ENCODE assay signal across 10 mouse cellular contexts in genomic region chr11:77070721-77071120, GRCm38 (mm10). TPM values are rescaled to one million over a fixed set of nuclear protein-coding genes. Genes with fewer than 3 reads are reported as not detected.
DNase-seq lines count a peak whose midpoint lies in the region; ATAC-seq and TF ChIP-seq lines count a peak whose summit lies in the region.
"Had no signal": no experiment of that assay in that cellular context is flagged by ENCODE, and none has a peak within 500 bp of the region (broad histone marks: within the 10 kb centered on the region; RNA-seq: fewer than 3 reads in every experiment).

No protein-coding gene starts in this region.

- TF ChIP-seq EP300 in heart, adult 2 months (IDR thresholded peaks at IDR 0.05; ENCODE audit: insufficient read depth, low read depth, low read length), result no peak

- H3K36me3 ChIP-seq in heart, adult 2 months (ENCODE audit: control insufficient read depth, insufficient read depth, low read length), result no peaks in the 10 kb centered on the region; the same call in none of the 2 replicates
- H3K36me3 ChIP-seq in heart, embryonic 11.5 days (ENCODE audit: control insufficient read depth, insufficient read depth, low read length), result peaks cover 6% of the 10 kb centered on the region; the same call in 1 of the 2 replicates
- peaks cover 32% of the 10 kb centered on the region for H3K36me3 ChIP-seq in midbrain, embryonic 14.5 days (ENCODE audit: control insufficient read depth, insufficient read depth, low read length)
- H3K36me3 ChIP-seq in midbrain, embryonic 15.5 days (replicated peaks), result peaks cover 6% of the 10 kb centered on the region; the same call in 1 of the 2 replicates

- H3K27me3 ChIP-seq in heart, adult 2 months (ENCODE audit: control insufficient read depth, insufficient read depth, low read length), result no peaks in the 10 kb centered on the region
- H3K27me3 ChIP-seq in heart, embryonic 11.5 days (ENCODE audit: control insufficient read depth, insufficient read depth, low read length), result no peaks in the 10 kb centered on the region
- H3K27me3 ChIP-seq in midbrain, embryonic 14.5 days (ENCODE audit: control insufficient read depth, insufficient read depth, low read length), result no peaks in the 10 kb centered on the region
- H3K27me3 ChIP-seq in midbrain, embryonic 15.5 days (replicated peaks), result no peaks in the 10 kb centered on the region
- H3K27me3 ChIP-seq: limb, embryonic 12.5 days had no signal

- H3K4me3 ChIP-seq in heart, adult 2 months, result no peak overlapping the region
- no peak overlapping the region for H3K4me3 ChIP-seq in heart, embryonic 11.5 days (ENCODE audit: low read depth, low read length)
- no peak overlapping the region for H3K4me3 ChIP-seq in midbrain, embryonic 14.5 days (replicated peaks; ENCODE audit: low read depth, low read length)
- no peak overlapping the region for H3K4me3 ChIP-seq in midbrain, embryonic 15.5 days
- no peak overlapping the region for H3K4me3 ChIP-seq in bone marrow, adult 2 months (replicated peaks; ENCODE audit: control insufficient read depth, low read depth, low read length)
- H3K4me3 ChIP-seq: erythroblast, embryonic 14.5 days; limb, embryonic 12.5 days had no signal

- H3K9ac ChIP-seq in heart, adult 2 months (ENCODE audit: low read depth, low read length), result no peak overlapping the region
- no peak overlapping the region for H3K9ac ChIP-seq in heart, embryonic 11.5 days (ENCODE audit: low read depth, low read length)
- H3K9ac ChIP-seq in midbrain, embryonic 14.5 days (replicated peaks; ENCODE audit: low read length), result no peak overlapping the region
- no peak overlapping the region for H3K9ac ChIP-seq in midbrain, embryonic 15.5 days
- H3K9ac ChIP-seq: limb, embryonic 12.5 days had no signal

- no peak overlapping the region for H3K27ac ChIP-seq in heart, adult 2 months
- no peak overlapping the region for H3K27ac ChIP-seq in heart, embryonic 11.5 days (ENCODE audit: low read depth, low read length)
- no peak overlapping the region for H3K27ac ChIP-seq in midbrain, embryonic 14.5 days (replicated peaks; ENCODE audit: low read depth, low read length)
- no peak overlapping the region for H3K27ac ChIP-seq in midbrain, embryonic 15.5 days
- no peak overlapping the region for H3K27ac ChIP-seq in bone marrow, adult 2 months (ENCODE audit: control insufficient read depth, insufficient read depth, low read depth, low read length, poor library complexity)
- H3K27ac ChIP-seq: limb, embryonic 12.5 days had no signal

- no peaks in the 10 kb centered on the region for H3K9me3 ChIP-seq in heart, embryonic 11.5 days (replicated peaks; ENCODE audit: control insufficient read depth, low read length)
- H3K9me3 ChIP-seq in midbrain, embryonic 14.5 days (ENCODE audit: control insufficient read depth, low read length), result no peaks in the 10 kb centered on the region
- H3K9me3 ChIP-seq in midbrain, embryonic 15.5 days, result no peaks in the 10 kb centered on the region
- H3K9me3 ChIP-seq: limb, embryonic 12.5 days had no signal

- DNase-seq in heart, adult 2 months, result no peak
- peak; percentile 52 for DNase-seq in midbrain, embryonic 14.5 days
- DNase-seq in retina, postnatal 1 day, result peak; percentile 37
- no peak for DNase-seq in layer of hippocampus, adult 8-10 months (ENCODE audit: low spot score in 2 of 2)
- DNase-seq in gastrocnemius, adult 18-20 months (ENCODE audit: low spot score), result no peak

- intact Hi-C loops in heart, adult 2 months (cut with DNase I), result no loop called here

- H3K79me2 ChIP-seq in heart, adult 2 months (replicated peaks; ENCODE audit: control insufficient read depth, insufficient read depth, low read length), result peaks cover 7% of the 10 kb centered on the region

- ATAC-seq in heart, embryonic 11.5 days (replicated peaks; ENCODE audit: insufficient number of reproducible peaks, low FRiP score, low TSS enrichment), result no peak
- ATAC-seq in midbrain, embryonic 14.5 days (ENCODE audit: low FRiP score, low TSS enrichment), result no peak
- ATAC-seq in midbrain, embryonic 15.5 days (replicated peaks), result no peak

- TF ChIP-seq POLR2A in heart, adult 2 months (IDR thresholded peaks at IDR 0.05; ENCODE audit: insufficient read depth, low read depth, low read length), result no peak
- TF ChIP-seq POLR2A in bone marrow, adult 2 months (IDR thresholded peaks at IDR 0.05; ENCODE audit: borderline replicate concordance, control insufficient read depth, low read depth, low read length), result no peak

- H3K4me1 ChIP-seq in heart, adult 2 months (ENCODE audit: control insufficient read depth, insufficient read depth, low read length), result no peaks in the 10 kb centered on the region
- 0 out of 2 replicates have a peak, but pooled peaks cover 4% of the 10 kb centered on the region for H3K4me1 ChIP-seq in heart, embryonic 11.5 days (ENCODE audit: control insufficient read depth, insufficient read depth, low read length)
- H3K4me1 ChIP-seq in midbrain, embryonic 14.5 days (ENCODE audit: control insufficient read depth, insufficient read depth, low read length), result no peaks in the 10 kb centered on the region
- H3K4me1 ChIP-seq in midbrain, embryonic 15.5 days, result no peaks in the 10 kb centered on the region
- no peaks in the 10 kb centered on the region; the same call in 1 of the 2 replicates for H3K4me1 ChIP-seq in bone marrow, adult 2 months (ENCODE audit: control insufficient read depth, insufficient read depth, low read length)
- H3K4me1 ChIP-seq: limb, embryonic 12.5 days had no signal

- TF ChIP-seq CTCF in heart, adult 2 months (IDR thresholded peaks at IDR 0.05), result peak; percentile 52
- peak; percentile 35; the same call in 1 of the 2 replicates for TF ChIP-seq CTCF in bone marrow, adult 2 months (IDR thresholded peaks at IDR 0.05; ENCODE audit: control insufficient read depth, insufficient read depth, low read length)

- no peak overlapping the region for H3K4me2 ChIP-seq in heart, embryonic 11.5 days
- no peak overlapping the region for H3K4me2 ChIP-seq in midbrain, embryonic 14.5 days (ENCODE audit: low read length)
- H3K4me2 ChIP-seq in midbrain, embryonic 15.5 days, result no peak overlapping the region
- H3K4me2 ChIP-seq: limb, embryonic 12.5 days had no signal

- WGBS in heart, adult 2 months, result 77% methylated on average over 4 of the region's 4 CpGs
- WGBS in heart, embryonic 11.5 days (ENCODE audit: insufficient replicate concordance), result 78% methylated on average over 4 of the region's 4 CpGs
- 85% methylated on average over 4 of the region's 4 CpGs for WGBS in midbrain, embryonic 14.5 days
- WGBS in midbrain, embryonic 15.5 days, result 75% methylated on average over 4 of the region's 4 CpGs
- 70% methylated on average over 4 of the region's 4 CpGs for WGBS in bone marrow, adult 2 months

RNA-seq across cellular contexts. Expression of gene Nsrp1, which starts 7.5 kb away (rescaled TPM):
- 10 to 100 TPM in 1 of 2 experiments, 1 to 10 TPM in 1; 7.1 to 11.8 TPM for total RNA-seq in heart, adult 2 months (2021)
- 1.1 and 2.1 TPM in 2 replicates for polyA plus RNA-seq in heart, adult 2 months (2012; rRNA removed)
- polyA plus RNA-seq in heart, embryonic 11.5 days (2014; fragmentation: Nextera tagmentation; extraction: Ambion mirVana), result 52.6 and 52.9 TPM in 2 replicates
- polyA plus RNA-seq in midbrain, embryonic 14.5 days (2014; fragmentation: Nextera tagmentation; extraction: Ambion mirVana), result 50.5 and 54.7 TPM in 2 replicates
- polyA plus RNA-seq in midbrain, embryonic 15.5 days (2015; fragmentation: Nextera tagmentation; extraction: Ambion mirVana), result 52.0 and 54.3 TPM in 2 replicates
- polyA plus RNA-seq in bone marrow, adult 2 months (2011; ENCODE audit: insufficient read depth, insufficient read length, low replicate concordance, missing spikeins), result 14.9 and 20.5 TPM in 2 replicates
- total RNA-seq in layer of hippocampus, adult 8-10 months (2022), result 10 to 100 TPM; 15.0 to 20.8 (median 19.8) TPM
- 10 to 100 TPM; 14.3 to 15.0 TPM for total RNA-seq in gastrocnemius, adult 18-20 months (2021)

Comparison
In these comparisons a context has a peak if more than half of its experiments do, and no peak if none do; other contexts are left out.
1. DNase-seq: peak in midbrain, embryonic 14.5 days (single experiment) and retina, postnatal 1 day (single experiment); none in heart, adult 2 months (0 of 2), layer of hippocampus, adult 8-10 months (0 of 2) and gastrocnemius, adult 18-20 months (single experiment).